Mouse (Mus musculus): ENCODE measurements around the gene Arid1b. TPM values are rescaled to one million over a fixed set of nuclear protein-coding genes. Genes with fewer than 3 reads are reported as not detected.
"Not testable (repeated sequence)": the region's sequence is repeated elsewhere in the genome, so short reads cannot be mapped to it uniquely, and the experiment has no call there.

The Arid1b gene
- polyA plus RNA-seq, 1 experiment from 2014 or later, result 10.5 TPM

DNA sequence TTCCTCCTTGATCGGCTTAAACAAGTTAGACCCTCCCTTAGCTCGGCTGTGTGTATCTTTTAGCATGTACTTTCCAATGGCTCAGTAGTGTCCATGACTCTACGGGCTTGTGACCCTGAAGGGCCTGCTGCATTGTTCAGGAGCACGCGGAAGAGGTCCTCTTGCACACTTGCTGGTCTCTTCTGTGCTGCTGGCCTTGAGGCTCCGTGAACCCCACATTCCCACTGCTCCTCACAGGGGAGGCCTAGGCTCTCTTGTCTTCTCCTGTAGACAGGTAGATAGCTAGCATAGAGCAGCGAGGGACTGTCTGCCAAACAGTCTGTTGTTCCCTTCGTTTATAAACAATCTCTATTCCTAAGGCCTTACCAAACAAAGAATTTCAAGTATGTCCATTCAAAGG is 115.2 kb downstream of the Arid1b start:
- H3K4me3 ChIP-seq (replicated peaks; ENCODE audit: low read length), result no peak overlapping the region
- no peak overlapping the region for H3K9ac ChIP-seq (ENCODE audit: low read length)
- no peak for ATAC-seq (ENCODE audit: insufficient read depth, low FRiP score)
- 71% methylated on average over 8 of the region's 8 CpGs for WGBS
- no peak overlapping the region for H3K4me2 ChIP-seq (ENCODE audit: low read depth, low read length)
- H3K27me3 ChIP-seq (ENCODE audit: control insufficient read depth, insufficient read depth, low read length), result no peaks in the 10 kb centered on the region
- H3K27ac ChIP-seq (ENCODE audit: low read length), result no peak overlapping the region
- no peaks in the 10 kb centered on the region for H3K36me3 ChIP-seq (ENCODE audit: control insufficient read depth, insufficient read depth, low read length)
- H3K4me1 ChIP-seq (ENCODE audit: control insufficient read depth, insufficient read depth, low read length), result peaks cover 42% of the 10 kb centered on the region
- H3K9me3 ChIP-seq (replicated peaks; ENCODE audit: control insufficient read depth, low read length), result no peaks in the 10 kb centered on the region

DNA sequence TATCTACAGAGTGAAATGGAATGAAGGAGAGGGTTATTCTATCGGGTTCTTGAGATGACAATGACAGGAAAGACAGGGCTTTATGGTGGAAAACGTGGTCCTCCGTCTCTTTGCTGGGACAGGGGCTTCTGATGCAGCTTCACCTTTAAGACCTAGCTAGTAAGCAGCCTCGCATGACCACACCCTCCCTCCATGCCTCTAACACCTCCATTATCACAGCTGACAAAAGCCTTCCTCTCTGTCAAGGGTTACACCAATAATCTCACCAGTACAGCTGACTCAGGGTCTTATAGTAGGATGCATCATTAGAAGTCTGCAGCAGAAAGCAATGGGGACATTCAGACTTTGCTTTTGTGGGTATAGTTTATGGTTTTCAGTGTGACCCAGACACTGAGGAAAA is 116.0 kb downstream of the Arid1b start:
- Histone ChIP-seq H3K9me3 (replicated peaks; ENCODE audit: control insufficient read depth, low read length) (no peaks in the 10 kb centered on the region), H3K9ac (ENCODE audit: low read length) (no peak overlapping the region), H3K4me1 (ENCODE audit: control insufficient read depth, insufficient read depth, low read length) (peaks cover 42% of the 10 kb centered on the region), H3K36me3 (ENCODE audit: control insufficient read depth, insufficient read depth, low read length) (no peaks in the 10 kb centered on the region), H3K27ac (ENCODE audit: low read length) (no peak overlapping the region), H3K4me2 (ENCODE audit: low read depth, low read length) (no peak overlapping the region), H3K27me3 (ENCODE audit: control insufficient read depth, insufficient read depth, low read length) (no peaks in the 10 kb centered on the region), H3K4me3 (replicated peaks; ENCODE audit: low read length) (no peak overlapping the region)
- ATAC-seq (ENCODE audit: insufficient read depth, low FRiP score), result no peak
- WGBS, result 66% methylated on average over 4 of the region's 4 CpGs

DNA sequence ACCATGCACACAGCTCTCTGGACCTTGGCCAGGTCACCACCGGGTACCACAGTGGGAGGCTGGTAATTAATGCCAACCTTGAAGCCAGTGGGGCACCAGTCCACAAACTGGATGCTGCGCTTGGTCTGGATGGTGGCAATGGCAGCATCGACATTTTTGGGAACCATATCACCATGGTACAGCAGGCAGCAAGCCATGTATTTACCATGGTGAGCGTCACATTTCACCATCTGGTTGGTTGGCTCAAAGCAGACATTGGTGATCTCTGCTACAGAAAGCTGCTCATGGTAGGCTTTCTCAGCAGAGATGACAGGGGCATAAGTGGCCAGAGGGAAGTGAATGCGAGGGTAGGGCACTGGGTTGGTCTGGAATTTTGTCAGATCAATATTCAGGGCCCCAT is 116.8 kb downstream of the Arid1b start:
- H3K9ac ChIP-seq (ENCODE audit: low read length); H3K9me3 ChIP-seq (replicated peaks; ENCODE audit: control insufficient read depth, low read length); H3K27ac ChIP-seq (ENCODE audit: low read length); H3K27me3 ChIP-seq (ENCODE audit: control insufficient read depth, insufficient read depth, low read length); ATAC-seq (ENCODE audit: insufficient read depth, low FRiP score); H3K4me2 ChIP-seq (ENCODE audit: low read depth, low read length); H3K4me3 ChIP-seq (replicated peaks; ENCODE audit: low read length); H3K36me3 ChIP-seq (ENCODE audit: control insufficient read depth, insufficient read depth, low read length): not testable (repeated sequence)
- peaks cover 35% of the 10 kb centered on the region for H3K4me1 ChIP-seq (ENCODE audit: control insufficient read depth, insufficient read depth, low read length)
- 93% methylated on average over 5 of the region's 5 CpGs for WGBS

DNA sequence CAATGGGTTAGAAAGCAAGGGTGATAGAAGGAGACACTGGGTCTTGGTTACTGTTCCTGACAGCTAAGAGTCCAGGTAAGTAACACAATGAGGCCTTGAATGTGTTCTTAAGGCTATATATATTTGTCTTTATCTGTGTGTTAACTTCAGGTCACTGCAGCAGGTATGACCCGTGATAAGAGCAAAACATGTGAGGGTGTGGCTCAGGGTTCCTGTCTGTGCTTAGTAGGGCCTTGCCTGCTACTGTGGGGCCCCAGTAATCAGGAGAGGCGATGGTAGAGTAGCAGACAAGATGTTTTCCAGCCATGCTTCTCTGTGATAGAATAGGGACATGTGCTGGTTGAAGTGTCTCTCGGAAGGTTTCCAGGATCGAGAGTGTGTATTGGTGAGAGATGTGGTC is 118.0 kb downstream of the Arid1b start:
- no peak overlapping the region for H3K9ac ChIP-seq (ENCODE audit: low read length)
- H3K4me3 ChIP-seq (replicated peaks; ENCODE audit: low read length), result no peak overlapping the region
- peak; percentile 74 for ATAC-seq (ENCODE audit: insufficient read depth, low FRiP score)
- peaks cover 28% of the 10 kb centered on the region for H3K4me1 ChIP-seq (ENCODE audit: control insufficient read depth, insufficient read depth, low read length)
- H3K36me3 ChIP-seq (ENCODE audit: control insufficient read depth, insufficient read depth, low read length), result no peaks in the 10 kb centered on the region
- H3K9me3 ChIP-seq (replicated peaks; ENCODE audit: control insufficient read depth, low read length), result no peaks in the 10 kb centered on the region
- H3K27ac ChIP-seq (ENCODE audit: low read length), result no peak overlapping the region
- H3K4me2 ChIP-seq (ENCODE audit: low read depth, low read length), result no peak overlapping the region
- 68% methylated on average over 4 of the region's 4 CpGs for WGBS
- H3K27me3 ChIP-seq (ENCODE audit: control insufficient read depth, insufficient read depth, low read length), result no peaks in the 10 kb centered on the region

DNA sequence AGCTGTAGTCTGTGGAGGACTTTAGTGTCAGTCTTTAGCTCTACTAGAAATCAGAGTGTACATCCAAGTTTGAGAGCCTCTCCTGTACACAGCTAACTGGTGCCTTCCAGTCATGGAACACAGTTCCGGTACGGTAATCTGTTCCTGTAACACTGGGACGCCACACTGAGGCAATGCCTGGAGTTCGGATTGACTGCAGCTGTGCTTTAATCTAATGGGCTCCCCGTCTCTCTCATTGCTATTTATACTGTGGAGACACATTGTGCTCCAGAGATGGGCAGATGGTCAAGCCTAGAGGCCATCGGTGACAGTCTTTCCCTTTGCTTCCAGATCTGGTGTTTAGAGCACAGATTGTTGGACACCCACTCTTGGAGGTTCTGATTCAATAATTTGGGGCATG is 121.8 kb downstream of the Arid1b start:
- H3K4me1 ChIP-seq (ENCODE audit: control insufficient read depth, insufficient read depth, low read length), result peaks cover 19% of the 10 kb centered on the region; the same call in 1 of the 2 replicates
- 78% methylated on average over 6 of the region's 6 CpGs for WGBS

DNA sequence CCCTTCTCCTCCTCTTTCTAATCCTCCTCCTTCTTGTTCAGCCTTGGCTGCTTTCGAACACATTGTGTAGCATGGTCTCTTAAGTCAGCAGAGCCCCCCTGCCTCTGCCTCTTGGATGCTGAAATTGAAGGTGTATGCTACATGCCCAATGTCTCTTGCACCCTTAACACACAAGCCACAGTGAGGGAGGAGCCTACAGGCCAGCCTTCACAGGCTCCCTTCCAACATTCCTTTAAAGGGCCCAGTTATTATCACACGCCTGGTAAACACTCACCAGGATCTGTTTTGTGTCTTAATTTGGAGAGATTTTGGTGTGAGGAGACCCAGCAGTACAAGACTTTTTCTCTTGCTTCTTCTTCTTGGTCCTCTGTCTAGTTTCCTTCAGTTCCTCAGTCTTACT is 122.9 kb downstream of the Arid1b start:
- H3K9me3 ChIP-seq (replicated peaks; ENCODE audit: control insufficient read depth, low read length), result no peaks in the 10 kb centered on the region
- H3K27ac ChIP-seq (ENCODE audit: low read length), result peak overlapping the region; percentile 22; the same call in 1 of the 2 replicates
- peaks cover 21% of the 10 kb centered on the region; the same call in 1 of the 2 replicates for H3K4me1 ChIP-seq (ENCODE audit: control insufficient read depth, insufficient read depth, low read length)
- no peak overlapping the region for H3K4me3 ChIP-seq (replicated peaks; ENCODE audit: low read length)
- H3K4me2 ChIP-seq (ENCODE audit: low read depth, low read length), result no peak overlapping the region
- no peak overlapping the region for H3K9ac ChIP-seq (ENCODE audit: low read length)
- ATAC-seq (ENCODE audit: insufficient read depth, low FRiP score), result no peak
- WGBS, result 61% methylated on average over 2 of the region's 2 CpGs
- H3K36me3 ChIP-seq (ENCODE audit: control insufficient read depth, insufficient read depth, low read length), result no peaks in the 10 kb centered on the region
- no peaks in the 10 kb centered on the region for H3K27me3 ChIP-seq (ENCODE audit: control insufficient read depth, insufficient read depth, low read length)

More for the DNA sequence above, 121.8 kb downstream of the Arid1b start:
- Histone ChIP-seq H3K4me3 (replicated peaks; ENCODE audit: low read length) (no peak overlapping the region), H3K4me2 (ENCODE audit: low read depth, low read length) (no peak overlapping the region), H3K9me3 (replicated peaks; ENCODE audit: control insufficient read depth, low read length) (no peaks in the 10 kb centered on the region), H3K27ac (ENCODE audit: low read length) (no peak overlapping the region), H3K36me3 (ENCODE audit: control insufficient read depth, insufficient read depth, low read length) (no peaks in the 10 kb centered on the region), H3K9ac (ENCODE audit: low read length) (no peak overlapping the region), H3K27me3 (ENCODE audit: control insufficient read depth, insufficient read depth, low read length) (no peaks in the 10 kb centered on the region)
- ATAC-seq (ENCODE audit: insufficient read depth, low FRiP score), result no peak

DNA sequence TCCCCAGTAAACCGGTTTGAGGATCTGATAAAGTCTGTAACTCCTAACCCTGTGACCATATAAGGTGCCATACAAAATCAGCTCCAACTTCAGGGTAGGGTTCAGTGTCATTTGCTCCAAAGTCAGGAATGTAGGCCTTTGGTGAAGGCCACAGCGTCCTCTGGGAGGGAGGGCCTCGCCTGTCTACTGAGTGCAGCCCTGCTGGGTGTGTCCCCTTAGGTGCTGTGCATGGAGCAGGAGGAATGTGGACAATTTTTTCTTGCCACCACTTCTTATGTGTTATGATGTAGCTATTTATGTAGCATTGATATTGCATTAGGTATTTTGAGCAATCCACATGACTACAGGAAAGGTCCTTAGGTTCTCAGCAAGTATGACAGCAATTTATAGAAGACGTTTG is 124.0 kb downstream of the Arid1b start:
- Histone ChIP-seq H3K27me3 (ENCODE audit: control insufficient read depth, insufficient read depth, low read length) (no peaks in the 10 kb centered on the region), H3K36me3 (ENCODE audit: control insufficient read depth, insufficient read depth, low read length) (no peaks in the 10 kb centered on the region), H3K9ac (ENCODE audit: low read length) (no peak overlapping the region), H3K4me3 (replicated peaks; ENCODE audit: low read length) (no peak overlapping the region), H3K27ac (ENCODE audit: low read length) (no peak overlapping the region), H3K4me1 (ENCODE audit: control insufficient read depth, insufficient read depth, low read length) (peaks cover 17% of the 10 kb centered on the region; the same call in 1 of the 2 replicates), H3K4me2 (ENCODE audit: low read depth, low read length) (no peak overlapping the region), H3K9me3 (replicated peaks; ENCODE audit: control insufficient read depth, low read length) (no peaks in the 10 kb centered on the region)
- ATAC-seq (ENCODE audit: insufficient read depth, low FRiP score), result peak; percentile 37; the same call in 1 of the 2 replicates
- 67% methylated on average over 4 of the region's 4 CpGs for WGBS

DNA sequence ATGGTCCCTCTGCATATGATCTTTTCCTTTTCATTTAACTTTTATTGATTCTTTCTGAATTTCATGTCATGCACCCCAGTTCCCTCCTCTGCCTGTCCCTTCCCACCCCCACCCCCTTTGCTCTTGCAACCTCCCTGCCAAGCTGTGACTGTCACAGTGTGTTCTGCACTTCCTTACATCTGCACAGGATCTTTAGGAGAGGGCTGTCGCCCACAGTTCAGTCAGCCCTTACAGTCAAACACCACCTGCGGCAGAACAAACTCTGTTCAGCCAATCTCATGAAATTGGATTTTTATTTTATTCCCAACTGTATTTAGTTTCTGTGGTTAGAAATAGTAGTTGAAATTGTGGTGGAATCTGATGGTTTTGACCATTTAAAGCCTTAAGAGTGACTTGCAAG is 130.5 kb downstream of the Arid1b start:
- Histone ChIP-seq H3K27ac (ENCODE audit: low read length) (peak overlapping the region; percentile 69), H3K27me3 (ENCODE audit: control insufficient read depth, insufficient read depth, low read length) (no peaks in the 10 kb centered on the region), H3K9me3 (replicated peaks; ENCODE audit: control insufficient read depth, low read length) (no peaks in the 10 kb centered on the region), H3K36me3 (ENCODE audit: control insufficient read depth, insufficient read depth, low read length) (no peaks in the 10 kb centered on the region), H3K4me2 (ENCODE audit: low read depth, low read length) (no peak overlapping the region), H3K9ac (ENCODE audit: low read length) (no peak overlapping the region), H3K4me3 (replicated peaks; ENCODE audit: low read length) (no peak overlapping the region), H3K4me1 (ENCODE audit: control insufficient read depth, insufficient read depth, low read length) (peaks cover 24% of the 10 kb centered on the region; the same call in 1 of the 2 replicates)
- 52% methylated on average over 2 of the region's 2 CpGs for WGBS
- ATAC-seq (ENCODE audit: insufficient read depth, low FRiP score), result no peak

DNA sequence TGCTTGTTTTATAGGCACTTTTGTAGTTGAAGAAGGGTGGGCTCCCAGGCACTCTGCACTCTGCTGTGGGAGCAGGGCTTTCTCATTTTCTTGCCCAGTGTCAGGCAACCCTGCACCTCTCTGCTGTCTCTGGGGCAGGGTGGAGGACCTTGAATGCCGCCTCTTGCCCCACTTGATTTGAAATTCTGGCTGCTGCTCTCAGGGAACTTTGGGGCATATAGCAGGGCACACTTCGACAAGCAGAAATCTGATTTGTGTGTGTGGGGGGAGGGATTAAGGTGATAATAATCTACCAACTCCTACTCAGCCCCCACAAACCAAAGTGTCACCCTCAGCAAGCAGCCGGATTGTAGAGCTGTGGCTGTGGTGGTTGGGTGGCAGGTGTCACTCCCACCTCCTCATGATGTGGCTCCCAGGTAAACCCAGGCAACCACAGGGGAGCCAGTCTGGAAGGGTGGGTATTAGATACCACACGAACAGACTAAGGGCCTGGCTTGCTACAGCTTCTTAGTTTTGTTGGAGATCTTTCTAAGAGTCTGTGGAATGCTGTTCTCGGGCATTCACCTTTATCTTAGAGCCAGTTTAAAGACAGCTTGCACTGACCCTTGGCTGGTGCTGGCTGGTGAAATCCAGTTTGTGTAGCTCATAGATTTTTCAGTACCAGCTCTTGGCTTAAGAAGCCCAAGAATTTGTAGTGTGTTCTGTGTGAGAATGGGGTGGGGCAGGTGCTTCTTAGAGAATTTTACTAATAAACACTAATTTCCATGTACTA is 131.1 kb downstream of the Arid1b start:
- H3K27ac ChIP-seq (ENCODE audit: low read length), result peak overlapping the region; percentile 69
- H3K36me3 ChIP-seq (ENCODE audit: control insufficient read depth, insufficient read depth, low read length), result no peaks in the 10 kb centered on the region
- no peak overlapping the region for H3K4me3 ChIP-seq (replicated peaks; ENCODE audit: low read length)
- no peaks in the 10 kb centered on the region for H3K9me3 ChIP-seq (replicated peaks; ENCODE audit: control insufficient read depth, low read length)
- H3K4me1 ChIP-seq (ENCODE audit: control insufficient read depth, insufficient read depth, low read length), result peaks cover 24% of the 10 kb centered on the region; the same call in 1 of the 2 replicates
- no peaks in the 10 kb centered on the region for H3K27me3 ChIP-seq (ENCODE audit: control insufficient read depth, insufficient read depth, low read length)
- 64% methylated on average over 5 of the region's 5 CpGs for WGBS
- H3K9ac ChIP-seq (ENCODE audit: low read length), result no peak overlapping the region
- H3K4me2 ChIP-seq (ENCODE audit: low read depth, low read length), result no peak overlapping the region
- ATAC-seq (ENCODE audit: insufficient read depth, low FRiP score), result no peak
